Mouse (Mus musculus) liver, adult 2 months (tissue): ENCODE results near the gene Erp29.

ENCODE experiments used
- CTCF ChIP-seq: fragments of 200-500 bp; IDR thresholded peaks from 2 replicates; pipeline ENCODE4 v1.5.1; 2011; ENCODE audit warnings: low read depth, low read length, control low read depth
- POLR2A ChIP-seq: fragments of 200-500 bp; IDR thresholded peaks from 2 replicates; pipeline ENCODE4 v1.6.1; 2011; ENCODE audit warnings: low read length, control low read depth; ENCODE audit not compliant: insufficient read depth; ENCODE audit errors: extremely low read depth

- TF ChIP-seq CTCF: no peak
- TF ChIP-seq POLR2A: no peak
Observed at GRCm38 (mm10) chr5:121420721-121421120, 31.6 kb downstream of the Erp29 start.
